Mouse (Mus musculus) bone marrow, adult 2 months (tissue): ENCODE data around the gene Srsf1.

Source experiments
- CTCF ChIP-seq: fragments of 200-500 bp; IDR thresholded peaks from 2 replicates; pipeline ENCODE4 v1.5.1; 2011; ENCODE audit warnings: low read length, control low read depth; ENCODE audit not compliant: control insufficient read depth, insufficient read depth
- POLR2A ChIP-seq: fragments of 200-500 bp; IDR thresholded peaks from 2 replicates; pipeline ENCODE4 v1.6.1; 2011; ENCODE audit warnings: low read depth, mild to moderate bottlenecking, control low read depth, low read length, borderline replicate concordance; ENCODE audit not compliant: control insufficient read depth

DNA sequence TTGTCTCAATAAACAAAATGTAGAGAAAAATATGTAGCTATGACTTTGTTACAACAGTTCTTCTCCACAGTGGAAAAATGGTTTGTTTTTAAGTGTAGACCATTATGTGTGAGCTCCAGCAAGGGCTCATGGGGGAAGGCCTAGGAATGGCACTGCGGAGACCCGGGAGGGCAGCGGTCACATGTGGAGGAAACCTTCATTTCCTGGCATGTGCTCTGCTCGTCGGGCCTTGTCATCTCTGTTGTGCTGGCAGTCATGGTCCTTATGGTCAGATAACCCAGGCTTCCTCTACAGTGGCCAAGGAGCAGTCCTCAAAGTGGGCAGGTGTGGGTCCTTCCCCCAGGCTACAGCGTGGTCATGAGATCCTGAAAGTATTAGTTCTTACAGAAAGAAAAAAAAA lies 36.5 kb downstream of the Srsf1 start:
- TF ChIP-seq CTCF (no peak), POLR2A (no peak)
